Mouse (Mus musculus): Measurements from ENCODE around the gene Ablim2.

DNA sequence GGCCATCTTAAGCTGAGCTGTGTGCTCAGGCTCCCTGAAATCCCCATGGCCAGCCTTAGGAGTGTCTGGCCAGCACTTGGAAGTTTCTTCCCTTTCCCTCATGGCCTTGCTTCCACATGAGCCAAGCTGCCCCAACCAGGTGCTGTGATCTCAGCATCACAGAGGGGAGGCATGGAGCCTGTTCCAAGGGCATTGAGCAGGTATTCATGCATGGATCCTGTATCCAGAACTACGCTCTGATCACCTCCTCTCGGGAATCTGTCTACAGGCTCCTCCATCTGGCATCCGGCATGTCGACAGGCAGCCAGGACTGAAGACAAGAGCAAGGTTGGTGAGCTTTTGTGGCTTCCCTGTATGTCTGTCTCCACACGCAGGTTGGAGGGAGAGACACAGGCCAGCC is 70.2 kb downstream of the Ablim2 start:
- TF ChIP-seq CTCF (IDR thresholded peaks at IDR 0.05; ENCODE audit: low read depth) (no peak), EP300 (IDR thresholded peaks at IDR 0.05; ENCODE audit: low read depth) (no peak)
